Mouse (Mus musculus): Measurements from ENCODE around the gene Dnajb3. TPM values are rescaled to one million over a fixed set of nuclear protein-coding genes. Genes with fewer than 3 reads are reported as not detected.
"Not testable (repeated sequence)": the region's sequence is repeated elsewhere in the genome, so short reads cannot be mapped to it uniquely, and the experiment has no call there.

The Dnajb3 gene
- polyA plus RNA-seq, 1 experiment from 2014 or later: 13.5 TPM

DNA sequence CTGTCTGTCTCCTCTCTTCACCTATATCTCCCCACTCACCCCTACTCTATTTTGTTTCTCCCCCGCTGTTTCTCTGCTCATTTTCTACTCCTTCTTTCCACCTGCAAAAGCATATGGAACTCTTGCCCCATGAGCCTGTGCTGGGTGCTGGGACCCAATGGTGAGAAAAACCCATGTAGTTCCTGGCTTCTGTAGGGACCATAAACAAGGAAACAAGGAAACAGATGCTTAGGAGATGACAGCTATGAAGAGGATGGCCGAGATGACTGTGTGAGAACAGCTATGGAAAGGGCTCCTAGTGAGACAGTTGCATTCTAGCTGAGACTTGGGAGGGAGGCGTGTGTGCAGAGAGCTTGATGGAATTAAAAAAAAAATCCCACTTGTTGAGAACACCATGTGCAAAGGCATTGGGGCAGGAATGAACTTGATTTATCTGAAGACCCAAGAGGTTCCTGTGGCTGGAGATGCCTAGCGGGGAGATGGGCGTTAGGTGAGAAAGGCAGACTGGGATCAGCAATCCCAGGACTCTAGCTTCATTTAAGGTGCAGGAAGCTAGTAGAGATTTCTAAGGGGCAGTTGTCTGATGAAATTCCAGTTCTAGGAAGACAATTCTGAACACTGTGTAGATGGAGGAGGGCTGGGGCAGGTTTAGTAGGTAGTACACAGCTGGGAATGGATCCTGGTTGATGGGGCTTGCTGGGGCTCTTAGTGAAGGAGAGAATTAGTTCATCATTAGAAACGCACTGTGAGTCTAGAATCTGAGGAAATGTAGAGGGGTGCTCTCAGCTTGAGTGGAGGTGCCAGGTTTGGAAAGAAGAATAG is 25.6 kb upstream of the Dnajb3 start:
- no peak for ATAC-seq (ENCODE audit: low FRiP score, low read depth)
- Histone ChIP-seq H3K36me3 (no peaks in the 10 kb centered on the region), H3K4me1 (replicated peaks) (no peaks in the 10 kb centered on the region), H3K4me2 (no peak overlapping the region), H3K4me3 (no peak overlapping the region), H3K27me3 (no peaks in the 10 kb centered on the region), H3K9me3 (peaks cover 99% of the 10 kb centered on the region), H3K27ac (replicated peaks) (no peak overlapping the region), H3K9ac (no peak overlapping the region)
- 77% methylated on average over 6 of the region's 6 CpGs for WGBS

DNA sequence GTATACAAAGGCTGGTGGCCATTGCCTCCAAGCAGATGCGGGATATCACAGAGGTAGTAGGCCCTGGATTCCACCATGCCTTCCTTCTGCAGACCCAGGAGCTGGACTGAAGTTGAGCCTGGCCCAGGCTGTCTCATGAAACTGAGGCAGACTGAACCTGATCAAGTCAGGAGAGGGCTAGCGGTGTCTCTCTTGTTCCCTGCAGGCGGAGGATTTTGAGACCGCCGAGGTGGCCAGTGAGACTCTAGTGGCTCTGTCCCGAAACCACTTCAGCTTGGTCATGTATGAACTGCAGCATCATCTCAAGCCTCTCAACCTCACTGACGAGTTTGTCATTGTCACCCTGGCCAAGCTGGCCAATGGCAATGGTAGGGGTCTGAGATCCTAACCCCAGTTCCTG is 24.8 kb upstream of the Dnajb3 start:
- no peaks in the 10 kb centered on the region for H3K27me3 ChIP-seq
- WGBS: 73% methylated on average over 7 of the region's 7 CpGs
- H3K4me2 ChIP-seq: no peak overlapping the region
- no peaks in the 10 kb centered on the region for H3K36me3 ChIP-seq
- H3K9ac ChIP-seq: no peak overlapping the region
- ATAC-seq (ENCODE audit: low FRiP score, low read depth): 0 out of 2 replicates have a peak, but pooled peaks have one; percentile 2
- no peak overlapping the region for H3K4me3 ChIP-seq
- no peak overlapping the region for H3K27ac ChIP-seq (replicated peaks)
- H3K4me1 ChIP-seq (replicated peaks): no peaks in the 10 kb centered on the region
- peaks cover 99% of the 10 kb centered on the region for H3K9me3 ChIP-seq

DNA sequence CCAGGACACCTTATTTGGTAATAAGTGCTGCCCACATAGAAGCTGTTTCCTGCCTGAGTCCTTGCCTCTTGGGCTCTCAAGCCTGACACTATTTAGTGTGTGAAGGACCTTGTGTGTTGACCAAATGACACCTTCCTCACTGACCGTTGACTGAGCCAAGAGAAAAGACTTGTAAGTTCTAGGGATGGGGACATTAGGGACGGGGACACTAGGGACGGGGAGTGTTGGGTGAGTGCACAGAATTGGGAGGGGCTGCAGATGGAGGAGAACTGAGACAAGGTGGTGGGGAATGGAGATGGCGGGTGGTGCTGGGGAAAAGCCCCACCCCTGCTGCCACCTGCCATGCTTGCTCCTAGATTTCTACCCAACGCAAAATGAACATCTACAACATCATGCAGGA is 24.4 kb upstream of the Dnajb3 start:
- Histone ChIP-seq H3K27ac (replicated peaks) (no peak overlapping the region), H3K27me3 (no peaks in the 10 kb centered on the region), H3K4me3 (no peak overlapping the region), H3K9me3 (peaks cover 97% of the 10 kb centered on the region), H3K4me2 (no peak overlapping the region), H3K9ac (no peak overlapping the region), H3K4me1 (replicated peaks) (no peaks in the 10 kb centered on the region), H3K36me3 (no peaks in the 10 kb centered on the region)
- no peak for ATAC-seq (ENCODE audit: low FRiP score, low read depth)
- 87% methylated on average over 5 of the region's 5 CpGs for WGBS

DNA sequence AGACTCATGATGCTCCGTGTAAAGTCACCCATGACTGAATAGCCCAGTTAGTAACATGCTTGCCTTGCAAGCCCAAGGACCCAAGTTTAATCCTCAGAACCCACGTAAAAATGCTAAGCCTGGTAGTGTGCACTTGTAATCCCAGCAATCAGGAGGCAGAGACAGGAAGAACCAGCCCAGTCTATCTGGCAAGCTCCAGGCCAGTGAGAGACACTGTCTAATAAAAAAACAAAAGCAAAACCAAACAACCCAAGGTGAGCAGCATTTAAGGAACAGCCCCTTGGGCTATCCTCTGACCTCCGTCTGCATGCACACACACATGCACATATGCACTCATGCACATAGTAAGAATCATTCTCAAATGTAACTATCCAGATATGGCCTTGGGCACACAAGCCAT is 24.0 kb upstream of the Dnajb3 start:
- Histone ChIP-seq H3K9me3 (peaks cover 93% of the 10 kb centered on the region), H3K27ac (replicated peaks) (no peak overlapping the region), H3K36me3 (no peaks in the 10 kb centered on the region), H3K4me2 (no peak overlapping the region), H3K4me3 (no peak overlapping the region), H3K4me1 (replicated peaks) (no peaks in the 10 kb centered on the region), H3K9ac (no peak overlapping the region), H3K27me3 (no peaks in the 10 kb centered on the region)
- ATAC-seq (ENCODE audit: low FRiP score, low read depth): no peak
- WGBS: 83% methylated on average over 3 of the region's 3 CpGs

DNA sequence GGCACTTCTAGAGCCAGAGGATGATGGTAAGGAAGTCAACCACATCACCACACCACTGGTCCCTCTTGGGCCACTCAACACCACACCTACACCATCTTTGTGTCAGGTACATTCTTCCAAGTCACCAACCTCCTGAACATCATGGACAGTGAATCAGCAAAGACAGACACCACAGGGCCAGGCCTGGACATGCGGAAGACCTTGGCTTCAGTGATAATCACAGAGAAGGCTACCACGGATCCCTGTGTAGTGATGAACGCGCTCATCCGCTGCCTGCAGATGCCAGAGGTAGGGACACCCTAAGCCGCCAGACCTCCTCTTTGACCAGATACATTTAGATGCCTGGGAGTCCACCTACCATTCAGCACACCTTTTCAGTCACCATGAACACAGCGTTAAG is 22.5 kb upstream of the Dnajb3 start:
- no peak overlapping the region for H3K27ac ChIP-seq (replicated peaks)
- ATAC-seq (ENCODE audit: low FRiP score, low read depth): no peak
- 72% methylated on average over 7 of the region's 7 CpGs for WGBS
- peaks cover 79% of the 10 kb centered on the region for H3K9me3 ChIP-seq
- no peak overlapping the region for H3K4me2 ChIP-seq
- H3K27me3 ChIP-seq: no peaks in the 10 kb centered on the region
- H3K36me3 ChIP-seq: no peaks in the 10 kb centered on the region
- H3K4me1 ChIP-seq (replicated peaks): no peaks in the 10 kb centered on the region
- no peak overlapping the region for H3K9ac ChIP-seq
- H3K4me3 ChIP-seq: no peak overlapping the region

DNA sequence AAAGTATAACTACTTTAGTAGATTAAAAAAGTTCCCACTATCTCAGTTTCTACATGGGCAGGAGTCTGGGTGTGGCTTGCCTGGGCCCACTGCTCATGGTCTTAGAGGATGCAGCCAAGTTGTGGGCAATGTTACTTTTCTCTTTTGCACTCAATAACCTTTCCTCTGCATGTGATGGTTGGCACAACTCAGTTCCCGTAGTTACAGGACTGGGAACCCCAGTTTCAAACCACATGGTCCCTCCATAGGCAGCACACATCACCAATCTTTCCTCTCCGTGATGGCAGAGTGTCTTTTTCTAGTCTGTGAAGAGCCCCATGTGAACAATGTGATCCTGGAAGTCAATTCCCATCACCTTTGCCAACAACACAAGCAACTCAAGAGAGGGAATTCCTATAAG is 21.9 kb upstream of the Dnajb3 start:
- WGBS: 60% methylated on average over 2 of the region's 2 CpGs
- ATAC-seq (ENCODE audit: low FRiP score, low read depth): no peak
- no peaks in the 10 kb centered on the region for H3K27me3 ChIP-seq
- no peak overlapping the region for H3K9ac ChIP-seq
- no peaks in the 10 kb centered on the region for H3K4me1 ChIP-seq (replicated peaks)
- no peak overlapping the region for H3K4me2 ChIP-seq
- H3K36me3 ChIP-seq: no peaks in the 10 kb centered on the region
- H3K27ac ChIP-seq (replicated peaks): no peak overlapping the region
- no peak overlapping the region for H3K4me3 ChIP-seq
- H3K9me3 ChIP-seq: peaks cover 73% of the 10 kb centered on the region

DNA sequence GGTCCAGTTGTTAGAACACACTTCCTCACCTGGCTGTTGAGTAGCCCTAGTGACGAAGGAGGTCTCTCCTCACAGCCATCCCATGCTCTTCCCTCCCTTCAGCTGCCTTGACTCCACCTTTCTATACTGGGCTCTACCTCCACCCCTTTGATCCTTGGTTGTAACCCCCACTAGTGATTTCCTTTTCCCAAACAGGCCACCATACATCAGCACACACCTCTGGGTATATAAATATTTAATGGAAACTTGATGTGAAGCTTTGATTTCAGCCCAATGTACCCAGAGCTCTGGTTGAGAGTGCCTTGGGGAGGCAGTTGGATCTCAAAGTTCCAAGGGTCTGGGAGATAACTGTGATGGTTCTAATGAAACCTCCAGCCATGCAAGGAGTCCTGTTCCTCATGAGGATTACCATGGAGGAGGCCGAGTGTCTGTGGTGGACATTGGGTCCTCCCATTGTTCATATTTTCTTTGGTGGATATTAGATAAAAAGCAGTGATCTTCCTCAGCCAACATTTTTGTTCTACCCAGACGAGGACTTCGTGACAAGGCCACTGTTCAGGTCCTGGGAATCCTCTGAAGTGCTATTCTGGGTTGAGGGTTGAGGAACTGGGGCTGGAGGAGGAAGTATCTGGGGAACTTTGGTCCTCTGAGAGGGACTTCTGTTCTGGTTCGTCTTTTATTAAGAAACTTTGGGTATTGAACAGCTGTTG is 21.2 kb upstream of the Dnajb3 start, which contains the start of gene Mroh2a:
Gene Mroh2a (plus strand): TSS at position 317 of the 710 bp plus-strand sequence.
- WGBS: 54% methylated on average over 5 of the region's 5 CpGs
- no peak within 1 kb of the TSS for H3K4me3 ChIP-seq
- H3K9ac ChIP-seq: no peak within 1 kb of the TSS

DNA sequence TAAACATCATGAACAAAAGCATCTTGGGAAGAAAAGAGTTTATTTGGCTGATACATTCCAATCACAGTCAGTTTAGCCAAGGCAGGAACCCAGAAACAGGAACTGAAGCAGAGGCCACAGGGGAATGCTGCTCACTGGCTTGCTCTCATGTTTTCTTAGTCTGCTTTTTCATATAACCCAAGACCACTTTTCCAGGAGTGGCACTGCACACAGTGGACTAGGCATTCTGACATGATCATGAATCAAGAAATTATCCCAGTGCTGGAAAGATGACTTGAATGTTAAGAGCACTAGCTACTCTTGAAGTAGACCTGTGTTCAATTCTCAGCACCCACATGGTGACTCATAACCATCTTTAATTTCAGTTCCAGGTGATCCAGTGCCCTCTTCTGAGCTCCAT is 20.2 kb upstream of the Dnajb3 start:
- H3K4me3 ChIP-seq: no peak overlapping the region
- no peaks in the 10 kb centered on the region for H3K27me3 ChIP-seq
- H3K27ac ChIP-seq (replicated peaks): no peak overlapping the region
- no peak overlapping the region for H3K9ac ChIP-seq
- peaks cover 60% of the 10 kb centered on the region for H3K9me3 ChIP-seq
- no peak for ATAC-seq (ENCODE audit: low FRiP score, low read depth)
- no peaks in the 10 kb centered on the region for H3K36me3 ChIP-seq
- H3K4me2 ChIP-seq: no peak overlapping the region
- no peaks in the 10 kb centered on the region for H3K4me1 ChIP-seq (replicated peaks)

More for the DNA sequence above, 21.2 kb upstream of the Dnajb3 start, which contains the start of gene Mroh2a:
- Histone ChIP-seq H3K4me2 (no peak within 1 kb of the TSS), H3K4me1 (replicated peaks) (no peaks in the 10 kb centered on the region), H3K27ac (replicated peaks) (no peak within 1 kb of the TSS), H3K27me3 (no peaks in the 10 kb centered on the region), H3K36me3 (no peaks in the 10 kb centered on the region), H3K9me3 (peaks cover 71% of the 10 kb centered on the region)
- ATAC-seq (ENCODE audit: low FRiP score, low read depth): no peak

DNA sequence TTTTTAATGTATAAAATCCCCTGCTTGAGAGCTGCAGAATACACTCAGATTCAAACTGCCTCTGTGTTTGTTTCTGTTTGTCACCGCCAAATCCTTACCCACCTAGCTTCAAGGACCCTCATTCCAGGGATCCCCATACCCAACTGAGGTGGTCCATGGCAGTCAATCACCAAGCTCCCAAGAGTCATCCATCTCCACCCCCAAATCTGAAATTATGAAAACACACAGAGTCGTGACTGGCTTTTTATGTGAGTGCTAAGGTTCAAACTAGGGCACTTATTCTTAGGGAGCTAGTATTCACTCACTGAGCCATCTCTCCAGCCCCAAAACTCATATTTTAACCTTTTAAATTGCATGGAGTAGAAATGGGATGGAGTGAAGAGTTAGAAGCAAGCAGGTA is 19.7 kb upstream of the Dnajb3 start:
- not testable (repeated sequence) for H3K27me3 ChIP-seq; H3K9ac ChIP-seq; H3K36me3 ChIP-seq; H3K4me3 ChIP-seq; H3K4me1 ChIP-seq (replicated peaks); H3K27ac ChIP-seq (replicated peaks); H3K4me2 ChIP-seq; ATAC-seq (ENCODE audit: low FRiP score, low read depth)
- H3K9me3 ChIP-seq: peaks cover 56% of the 10 kb centered on the region
- 39% methylated on average over 2 of the region's 2 CpGs for WGBS

DNA sequence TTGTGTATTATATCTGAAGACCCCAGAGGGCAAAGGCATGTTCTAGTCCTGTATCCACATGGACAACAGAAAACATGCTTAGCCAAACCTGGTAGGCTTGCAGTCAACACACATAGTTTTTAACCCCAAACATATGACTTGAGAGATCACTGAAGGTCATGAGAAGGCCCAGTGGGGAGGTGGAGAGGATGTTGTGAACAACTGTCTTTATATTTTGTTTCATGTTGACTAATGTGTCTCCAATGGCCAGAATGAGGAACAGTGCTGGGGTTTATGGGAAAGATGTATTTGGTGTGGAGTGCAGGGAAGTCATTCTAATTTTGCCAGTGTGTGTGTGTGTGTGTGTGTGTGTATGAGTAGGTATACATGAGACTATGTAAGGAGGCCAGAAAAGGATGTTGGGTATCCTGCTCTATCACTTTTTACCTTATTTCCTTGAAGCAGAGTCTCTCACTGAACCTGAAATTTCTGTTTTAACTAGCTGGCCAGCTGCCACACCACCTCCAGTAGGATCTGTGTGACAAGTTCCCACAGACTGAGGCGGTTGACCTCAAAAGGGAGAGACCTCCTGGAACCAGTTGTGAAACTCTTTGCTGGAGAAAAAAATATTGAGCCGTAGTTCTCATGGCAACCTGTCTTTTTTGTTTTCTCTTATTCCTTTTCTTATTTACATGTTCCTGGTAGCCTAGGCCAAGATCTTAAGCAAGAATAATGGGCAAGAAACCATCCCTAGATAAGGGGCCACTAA is 18.6 kb upstream of the Dnajb3 start:
- Histone ChIP-seq H3K4me1 (replicated peaks) (no peaks in the 10 kb centered on the region), H3K36me3 (no peaks in the 10 kb centered on the region), H3K27ac (replicated peaks) (no peak overlapping the region), H3K4me2 (no peak overlapping the region), H3K9me3 (peaks cover 45% of the 10 kb centered on the region), H3K4me3 (no peak overlapping the region), H3K27me3 (no peaks in the 10 kb centered on the region), H3K9ac (no peak overlapping the region)
- no peak for ATAC-seq (ENCODE audit: low FRiP score, low read depth)
- 74% methylated on average over 2 of the region's 2 CpGs for WGBS

DNA sequence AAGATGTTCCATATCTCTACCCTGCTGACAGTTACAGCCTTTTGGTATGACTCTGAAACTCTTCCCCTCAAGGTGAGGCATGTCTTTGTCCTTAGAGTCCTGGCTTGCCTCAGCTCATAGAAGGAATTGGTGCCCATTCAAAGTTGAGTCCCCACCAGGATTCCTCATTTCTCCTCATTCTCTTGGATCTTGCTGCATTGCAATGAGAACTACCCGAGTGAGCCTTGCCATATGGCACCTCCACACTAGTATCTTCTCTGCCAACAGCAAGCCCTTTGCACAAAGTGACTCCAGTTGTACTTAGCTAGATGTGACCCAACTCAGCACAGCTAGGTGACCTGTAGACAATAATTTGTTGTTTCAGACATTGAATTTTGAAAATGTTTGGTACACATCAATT is 18.0 kb upstream of the Dnajb3 start:
- ATAC-seq (ENCODE audit: low FRiP score, low read depth): no peak
- H3K9ac ChIP-seq: no peak overlapping the region
- H3K27ac ChIP-seq (replicated peaks): no peak overlapping the region
- H3K36me3 ChIP-seq: no peaks in the 10 kb centered on the region
- peaks cover 39% of the 10 kb centered on the region for H3K9me3 ChIP-seq
- 60% methylated on average over 1 of the region's 1 CpGs for WGBS
- no peaks in the 10 kb centered on the region for H3K27me3 ChIP-seq
- no peak overlapping the region for H3K4me2 ChIP-seq
- no peak overlapping the region for H3K4me3 ChIP-seq
- H3K4me1 ChIP-seq (replicated peaks): no peaks in the 10 kb centered on the region

DNA sequence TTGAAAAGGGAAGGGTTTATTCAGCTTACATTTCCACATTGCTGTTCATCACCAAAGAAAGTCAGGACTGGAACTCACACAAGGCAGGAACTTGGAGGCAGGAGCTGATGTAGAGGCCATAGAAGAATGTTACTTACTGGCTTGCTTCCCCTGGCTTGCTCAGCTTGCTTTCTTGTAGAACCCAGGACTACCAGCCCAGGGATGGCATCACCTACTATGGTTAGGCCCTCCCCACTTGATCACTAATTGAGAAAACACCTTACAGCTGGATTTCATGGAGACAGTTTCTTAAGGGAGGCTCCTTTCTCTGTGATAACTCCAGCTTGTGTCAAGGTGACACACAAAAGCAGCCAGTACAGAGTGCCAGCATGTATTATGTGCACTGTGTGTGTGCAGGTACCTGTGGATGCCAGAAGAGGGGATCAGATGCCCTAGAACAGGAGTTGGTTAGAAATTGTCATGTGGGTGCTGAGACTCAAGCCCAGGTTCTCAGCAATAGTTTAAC is 17.5 kb upstream of the Dnajb3 start:
- H3K4me2 ChIP-seq; H3K27ac ChIP-seq (replicated peaks); H3K4me3 ChIP-seq; ATAC-seq (ENCODE audit: low FRiP score, low read depth); H3K27me3 ChIP-seq; H3K36me3 ChIP-seq; H3K9ac ChIP-seq; H3K4me1 ChIP-seq (replicated peaks): not testable (repeated sequence)
- peaks cover 33% of the 10 kb centered on the region for H3K9me3 ChIP-seq

Data from hindbrain, embryonic 15.5 days (tissue).